Comparison of ENCODE assay signal across 10 mouse cellular contexts in genomic region chr13:69761393-69761792, GRCm38 (mm10). TPM values are rescaled to one million over a fixed set of nuclear protein-coding genes. Genes with fewer than 3 reads are reported as not detected.
DNase-seq lines count a peak whose midpoint lies in the region; ATAC-seq and TF ChIP-seq lines count a peak whose summit lies in the region.
"Had no signal": no experiment of that assay in that cellular context is flagged by ENCODE, and none has a peak within 500 bp of the region (broad histone marks: within the 10 kb centered on the region; RNA-seq: fewer than 3 reads in every experiment).

No protein-coding gene starts in this region.

- no peak for ATAC-seq in hindbrain, embryonic 14.5 days (ENCODE audit: low FRiP score)
- peak; percentile 60 for ATAC-seq in heart, postnatal 0 days (ENCODE audit: insufficient read depth, low read depth)
- ATAC-seq in limb, embryonic 14.5 days (ENCODE audit: low FRiP score, low read depth) = peak; percentile 62
- ATAC-seq in granulocyte monocyte progenitor cell, adult 5-6 weeks (replicated peaks; ENCODE audit: poor library complexity, severe bottlenecking) = no peak
- ATAC-seq in liver, embryonic 12.5 days = no peak

- no peak overlapping the region for H3K4me2 ChIP-seq in hindbrain, embryonic 14.5 days (replicated peaks)
- H3K4me2 ChIP-seq in heart, postnatal 0 days (ENCODE audit: low read depth, low read length) = no peak overlapping the region
- no peak overlapping the region for H3K4me2 ChIP-seq in limb, embryonic 14.5 days (replicated peaks; ENCODE audit: low read depth, low read length, severe bottlenecking)
- no peak overlapping the region for H3K4me2 ChIP-seq in liver, embryonic 12.5 days
- H3K4me2 ChIP-seq: liver, embryonic 15.5 days; stomach, embryonic 15.5 days had no signal

- peak; percentile 36 for DNase-seq in hindbrain, embryonic 14.5 days (ENCODE audit: low spot score)
- no peak for DNase-seq in hindbrain, embryonic 10.5 days (ENCODE audit: low spot score)
- peak; percentile 94 to 95 for DNase-seq in cerebellum, postnatal 10 days
- peak; percentile 58 for DNase-seq in heart, postnatal 0 days (ENCODE audit: low spot score)
- DNase-seq in limb, embryonic 14.5 days (ENCODE audit: low spot score) = peak; percentile 59
- DNase-seq in yolk sac, embryonic 10.5 days (ENCODE audit: low spot score) = no peak

- TF ChIP-seq EP300 in heart, postnatal 0 days (IDR thresholded peaks at IDR 0.05; ENCODE audit: low read depth) = no peak

- TF ChIP-seq CTCF in heart, postnatal 0 days (IDR thresholded peaks at IDR 0.05; ENCODE audit: low read depth) = no peak

- no peak overlapping the region for H3K27ac ChIP-seq in hindbrain, embryonic 14.5 days
- H3K27ac ChIP-seq in hindbrain, embryonic 10.5 days = no peak overlapping the region
- no peak overlapping the region for H3K27ac ChIP-seq in heart, postnatal 0 days (ENCODE audit: low read depth)
- no peak overlapping the region for H3K27ac ChIP-seq in limb, embryonic 14.5 days (replicated peaks; ENCODE audit: low read depth, low read length)
- no peak overlapping the region for H3K27ac ChIP-seq in liver, embryonic 12.5 days
- H3K27ac ChIP-seq: liver, embryonic 15.5 days; stomach, embryonic 15.5 days had no signal

- H3K4me1 ChIP-seq in hindbrain, embryonic 14.5 days (replicated peaks; ENCODE audit: control insufficient read depth, insufficient read depth, low read length) = no peaks in the 10 kb centered on the region
- H3K4me1 ChIP-seq in hindbrain, embryonic 10.5 days (replicated peaks) = no peaks in the 10 kb centered on the region
- H3K4me1 ChIP-seq in heart, postnatal 0 days (ENCODE audit: control insufficient read depth, insufficient read depth) = no peaks in the 10 kb centered on the region
- H3K4me1 ChIP-seq in limb, embryonic 14.5 days (ENCODE audit: control insufficient read depth, insufficient read depth, low read length) = 0 out of 2 replicates have a peak, but pooled peaks cover 3% of the 10 kb centered on the region
- no peaks in the 10 kb centered on the region for H3K4me1 ChIP-seq in liver, embryonic 12.5 days
- H3K4me1 ChIP-seq: liver, embryonic 15.5 days; stomach, embryonic 15.5 days had no signal

- TF ChIP-seq POLR2A in limb, embryonic 14.5 days (IDR thresholded peaks at IDR 0.05; ENCODE audit: borderline replicate concordance, extremely low read depth, insufficient read depth, insufficient read length) = no peak

- no peaks in the 10 kb centered on the region for H3K36me3 ChIP-seq in hindbrain, embryonic 14.5 days (replicated peaks; ENCODE audit: control insufficient read depth, insufficient read depth)
- H3K36me3 ChIP-seq in hindbrain, embryonic 10.5 days = no peaks in the 10 kb centered on the region
- H3K36me3 ChIP-seq in heart, postnatal 0 days (replicated peaks; ENCODE audit: control insufficient read depth, insufficient read depth, low read length) = no peaks in the 10 kb centered on the region
- no peaks in the 10 kb centered on the region for H3K36me3 ChIP-seq in limb, embryonic 14.5 days (ENCODE audit: control insufficient read depth, insufficient read depth, low read length)
- no peaks in the 10 kb centered on the region for H3K36me3 ChIP-seq in liver, embryonic 12.5 days
- H3K36me3 ChIP-seq: liver, embryonic 15.5 days; stomach, embryonic 15.5 days had no signal

- H3K9me3 ChIP-seq in hindbrain, embryonic 14.5 days (ENCODE audit: control insufficient read depth, low read length) = no peaks in the 10 kb centered on the region
- no peaks in the 10 kb centered on the region for H3K9me3 ChIP-seq in hindbrain, embryonic 10.5 days
- H3K9me3 ChIP-seq in heart, postnatal 0 days (replicated peaks; ENCODE audit: control insufficient read depth, low read length) = no peaks in the 10 kb centered on the region
- H3K9me3 ChIP-seq in limb, embryonic 14.5 days (ENCODE audit: control insufficient read depth, low read length) = no peaks in the 10 kb centered on the region
- no peaks in the 10 kb centered on the region for H3K9me3 ChIP-seq in liver, embryonic 12.5 days (replicated peaks)
- H3K9me3 ChIP-seq: liver, embryonic 15.5 days; stomach, embryonic 15.5 days had no signal

- no peak overlapping the region for H3K9ac ChIP-seq in hindbrain, embryonic 14.5 days
- no peak overlapping the region for H3K9ac ChIP-seq in heart, postnatal 0 days (replicated peaks; ENCODE audit: low read depth, low read length)
- H3K9ac ChIP-seq in limb, embryonic 14.5 days (ENCODE audit: low read depth, low read length, severe bottlenecking) = no peak overlapping the region
- no peak overlapping the region for H3K9ac ChIP-seq in liver, embryonic 12.5 days
- H3K9ac ChIP-seq: liver, embryonic 15.5 days; stomach, embryonic 15.5 days had no signal

- H3K27me3 ChIP-seq in hindbrain, embryonic 14.5 days (ENCODE audit: control insufficient read depth, insufficient read depth, low read length) = no peaks in the 10 kb centered on the region
- H3K27me3 ChIP-seq in hindbrain, embryonic 10.5 days (ENCODE audit: insufficient read depth, poor library complexity, severe bottlenecking) = no peaks in the 10 kb centered on the region
- H3K27me3 ChIP-seq in heart, postnatal 0 days (ENCODE audit: control insufficient read depth, insufficient read depth, low read length) = no peaks in the 10 kb centered on the region
- H3K27me3 ChIP-seq in limb, embryonic 14.5 days (ENCODE audit: control insufficient read depth, insufficient read depth, low read length) = no peaks in the 10 kb centered on the region
- H3K27me3 ChIP-seq in liver, embryonic 12.5 days (replicated peaks) = no peaks in the 10 kb centered on the region
- H3K27me3 ChIP-seq: liver, embryonic 15.5 days; stomach, embryonic 15.5 days had no signal

- 87% methylated on average over 10 of the region's 10 CpGs for WGBS in hindbrain, embryonic 14.5 days
- WGBS in hindbrain, embryonic 10.5 days = 88% methylated on average over 10 of the region's 10 CpGs
- WGBS in heart, postnatal 0 days = 30% methylated on average over 10 of the region's 10 CpGs
- 66% methylated on average over 10 of the region's 10 CpGs for WGBS in limb, embryonic 14.5 days
- WGBS in liver, embryonic 12.5 days (ENCODE audit: insufficient replicate concordance) = 76% methylated on average over 10 of the region's 10 CpGs

- H3K4me3 ChIP-seq in hindbrain, embryonic 14.5 days (replicated peaks; ENCODE audit: low read length) = no peak overlapping the region
- H3K4me3 ChIP-seq in hindbrain, embryonic 10.5 days = no peak overlapping the region
- no peak overlapping the region for H3K4me3 ChIP-seq in heart, postnatal 0 days (ENCODE audit: low read depth, low read length)
- H3K4me3 ChIP-seq in limb, embryonic 14.5 days (replicated peaks; ENCODE audit: low read length) = no peak overlapping the region
- H3K4me3 ChIP-seq in liver, embryonic 12.5 days = no peak overlapping the region
- H3K4me3 ChIP-seq: liver, embryonic 15.5 days; stomach, embryonic 15.5 days had no signal

RNA-seq across cellular contexts. Expression of gene Ube2ql1, which starts 21.7 kb away (rescaled TPM):
- 49.4 and 49.8 TPM in 2 replicates for polyA plus RNA-seq in hindbrain, embryonic 14.5 days (2014; fragmentation: Nextera tagmentation; extraction: Ambion mirVana)
- polyA plus RNA-seq in hindbrain, embryonic 10.5 days (2016; fragmentation: Nextera tagmentation; extraction: Ambion mirVana) = 2.6 and 6.1 TPM in 2 replicates
- 0.08 and 4.6 TPM in 2 replicates for total RNA-seq in heart, postnatal 0 days (2014; rRNA removed; ENCODE audit: low replicate concordance)
- 0.41 and 0.73 TPM in 2 replicates for polyA plus RNA-seq in heart, postnatal 0 days (2015; fragmentation: Nextera tagmentation; extraction: Ambion mirVana)
- 13.9 and 18.2 TPM in 2 replicates for polyA plus RNA-seq in limb, embryonic 14.5 days (2012; rRNA removed)
- polyA plus RNA-seq in limb, embryonic 14.5 days (2014; fragmentation: Nextera tagmentation; extraction: Ambion mirVana) = 4.0 and 5.3 TPM in 2 replicates
- total RNA-seq in granulocyte monocyte progenitor cell, adult 5-6 weeks (2014; fragmentation: Nextera tagmentation) = not detected in 2 replicates
- total RNA-seq in granulocyte monocyte progenitor cell, adult 5-6 weeks (2017) = not detected in 2 replicates
- polyA plus RNA-seq in liver, embryonic 12.5 days (2016; fragmentation: Nextera tagmentation; extraction: Ambion mirVana) = 0.18 and 0.21 TPM in 2 replicates

RNA-seq across cellular contexts. Expression of gene Med10, which starts 40.8 kb away (rescaled TPM):
- 140 and 150 TPM in 2 replicates for polyA plus RNA-seq in hindbrain, embryonic 14.5 days (2014; fragmentation: Nextera tagmentation; extraction: Ambion mirVana)
- polyA plus RNA-seq in hindbrain, embryonic 10.5 days (2016; fragmentation: Nextera tagmentation; extraction: Ambion mirVana) = 202 and 229 TPM in 2 replicates
- total RNA-seq in heart, postnatal 0 days (2014; rRNA removed; ENCODE audit: low replicate concordance) = 43.0 and 60.2 TPM in 2 replicates
- polyA plus RNA-seq in heart, postnatal 0 days (2015; fragmentation: Nextera tagmentation; extraction: Ambion mirVana) = 101 and 106 TPM in 2 replicates
- polyA plus RNA-seq in limb, embryonic 14.5 days (2012; rRNA removed) = 67.9 and 72.0 TPM in 2 replicates
- polyA plus RNA-seq in limb, embryonic 14.5 days (2014; fragmentation: Nextera tagmentation; extraction: Ambion mirVana) = 121 and 128 TPM in 2 replicates
- total RNA-seq in granulocyte monocyte progenitor cell, adult 5-6 weeks (2014; fragmentation: Nextera tagmentation) = 26.7 and 47.4 TPM in 2 replicates
- 40.1 and 46.0 TPM in 2 replicates for total RNA-seq in granulocyte monocyte progenitor cell, adult 5-6 weeks (2017)
- polyA plus RNA-seq in liver, embryonic 12.5 days (2016; fragmentation: Nextera tagmentation; extraction: Ambion mirVana) = 70.5 and 72.1 TPM in 2 replicates

Comparison
In these comparisons a context has a peak if more than half of its experiments do, and no peak if none do; other contexts are left out.
1. DNase-seq: peak in hindbrain, embryonic 14.5 days (single experiment), cerebellum, postnatal 10 days (2 of 2), heart, postnatal 0 days (single experiment) and limb, embryonic 14.5 days (single experiment); none in hindbrain, embryonic 10.5 days (single experiment) and yolk sac, embryonic 10.5 days (single experiment).
2. ATAC-seq: peak in heart, postnatal 0 days (single experiment) and limb, embryonic 14.5 days (single experiment); none in hindbrain, embryonic 14.5 days (single experiment), granulocyte monocyte progenitor cell, adult 5-6 weeks (single experiment) and liver, embryonic 12.5 days (single experiment).